Mouse (Mus musculus) heart, embryonic 14.5 days (tissue): ENCODE data around the gene Gm21969. TPM values are rescaled to one million over a fixed set of nuclear protein-coding genes. Genes with fewer than 3 reads are reported as not detected.

Source experiments
- ATAC-seq: fragments of 200-750 bp; cut with Nextera tagmentation; 2 replicates; pipeline ENCODE4 v1.8.0; 2017; ENCODE audit warnings: low read depth, moderate TSS enrichment; ENCODE audit not compliant: insufficient number of reproducible peaks, insufficient read depth, low FRiP score
- H3K27ac ChIP-seq, 2 experiments: fragments of 200-500 bp in 1 of 2; fragments of 300-500 bp in 1 of 2; sonication (generic) in 1 of 2; replicated peaks in 1 of 2; 2 replicates each; pipeline ENCODE4 v1.5.1; 2012 to 2014; ENCODE audit warnings: low read depth in 2 of 2, low read length in 2 of 2, control low read depth in 1 of 2, mild to moderate bottlenecking in 1 of 2, mixed read lengths in 1 of 2; ENCODE audit not compliant: control insufficient read depth in 1 of 2, insufficient read depth in 1 of 2
- H3K27me3 ChIP-seq: fragments of 300-500 bp; sonication (generic); 2 replicates; pipeline ENCODE4 v1.6.1; 2014; ENCODE audit warnings: mild to moderate bottlenecking, low read length, control low read depth; ENCODE audit not compliant: control insufficient read depth, insufficient read depth
- H3K36me3 ChIP-seq: fragments of 300-500 bp; sonication (generic); 2 replicates; pipeline ENCODE4 v1.6.1; 2014; ENCODE audit warnings: mild to moderate bottlenecking, control low read depth, low read length, mixed read lengths; ENCODE audit not compliant: control insufficient read depth, insufficient read depth
- H3K4me1 ChIP-seq, 2 experiments: fragments of 200-500 bp in 1 of 2; fragments of 300-500 bp in 1 of 2; sonication (generic) in 1 of 2; 2 replicates each; pipeline ENCODE4 v1.6.1; 2012 to 2014; ENCODE audit warnings: low read length in 2 of 2, control low read depth in 1 of 2, mixed read lengths in 1 of 2; ENCODE audit not compliant: control insufficient read depth in 2 of 2, insufficient read depth in 2 of 2
- H3K4me2 ChIP-seq: fragments of 300-500 bp; sonication (generic); 2 replicates; pipeline ENCODE4 v1.6.1; 2014; ENCODE audit warnings: mild to moderate bottlenecking, low read length
- H3K4me3 ChIP-seq, 2 experiments: fragments of 200-500 bp in 1 of 2; fragments of 300-500 bp in 1 of 2; sonication (generic) in 1 of 2; 2 replicates each; pipeline ENCODE4 v1.5.1; 2012 to 2014; ENCODE audit warnings: low read length in 2 of 2, mild to moderate bottlenecking in 2 of 2, control low read depth in 1 of 2, low read depth in 1 of 2, moderate library complexity in 1 of 2; ENCODE audit not compliant: control insufficient read depth in 1 of 2, insufficient read depth in 1 of 2
- H3K9ac ChIP-seq: fragments of 300-500 bp; sonication (generic); 2 replicates; pipeline ENCODE4 v1.6.1; 2014; ENCODE audit warnings: mild to moderate bottlenecking, low read length
- H3K9me3 ChIP-seq: fragments of 300-500 bp; sonication (generic); 2 replicates; pipeline ENCODE4 v1.6.1; 2016; ENCODE audit warnings: low read length, control low read depth; ENCODE audit not compliant: control insufficient read depth
- WGBS: fragments of 180-500 bp; shearing (Covaris S2); extraction: QIAGEN DNeasy Blood & Tissue Kit; methylation state at CpG from one replicate; pipeline ENCODE4 v1.1.7; 2014; 5-methylcytosine and 5-hydroxymethylcytosine counted together
- microRNA-seq: library from miRNA; unstranded; fragments of <30 nt; microRNA quantifications from one replicate; pipeline ENCODE4, GENCODE M21; 2016
- polyA plus RNA-seq: library from polyadenylated mRNA; unstranded; fragments of >200 nt; fragmentation: Nextera tagmentation; extraction: Ambion mirVana; gene quantifications from 2 replicates; pipeline ENCODE4 v1.2.1, GENCODE M21; 2014

The Gm21969 gene
- polyA plus RNA-seq, 1 experiment from 2014 or later, result not detected

DNA sequence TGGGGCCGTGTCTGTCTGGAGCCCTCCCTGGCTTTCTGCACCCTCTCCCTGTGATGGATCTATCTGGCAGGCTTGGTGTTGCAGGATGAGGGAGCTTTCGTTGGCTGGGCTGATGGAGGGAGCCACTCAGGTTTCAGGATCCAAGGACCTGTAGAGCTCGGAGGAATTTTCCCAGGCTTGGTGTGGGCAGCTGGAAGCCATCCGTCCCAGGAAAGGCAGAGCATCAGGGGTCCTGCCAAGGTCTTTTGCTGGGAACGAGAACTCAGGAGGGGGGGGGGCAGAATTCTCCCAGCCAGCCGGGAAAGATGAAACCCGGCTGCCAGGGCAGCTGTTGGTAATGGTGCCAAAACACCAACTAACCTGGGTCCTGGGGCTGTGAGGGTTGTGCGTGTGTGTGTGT lies 95.6 kb downstream of the Gm21969 start:
- Histone ChIP-seq H3K4me1 (no peaks in the 10 kb centered on the region), H3K9me3 (no peaks in the 10 kb centered on the region), H3K27ac (no peak overlapping the region), H3K4me3 (no peak overlapping the region), H3K36me3 (no peaks in the 10 kb centered on the region), H3K27me3 (peaks cover 23% of the 10 kb centered on the region), H3K4me2 (no peak overlapping the region), H3K9ac (no peak overlapping the region)
- no peak for ATAC-seq
- WGBS, result 44% methylated on average over 8 of the region's 8 CpGs

- 46% methylated on average over 4 of the region's 4 CpGs for WGBS
- Histone ChIP-seq H3K27ac (no peak overlapping the region), H3K4me1 (no peaks in the 10 kb centered on the region), H3K4me3 (no peak overlapping the region), H3K9me3 (no peaks in the 10 kb centered on the region), H3K36me3 (no peaks in the 10 kb centered on the region), H3K9ac (no peak overlapping the region), H3K4me2 (no peak overlapping the region), H3K27me3 (peaks cover 3% of the 10 kb centered on the region; the same call in 1 of the 2 replicates)
- ATAC-seq, result no peak
Measured at GRCm38 (mm10) chr4:139702914-139703313, 99.9 kb downstream of the Gm21969 start.

- WGBS, result 71% methylated on average over 9 of the region's 11 CpGs
- H3K9ac ChIP-seq, result no peak overlapping the region
- H3K27ac ChIP-seq, result no peak overlapping the region
- H3K36me3 ChIP-seq, result no peaks in the 10 kb centered on the region
- no peak overlapping the region for H3K4me2 ChIP-seq
- peaks cover 3% of the 10 kb centered on the region for H3K27me3 ChIP-seq
- H3K9me3 ChIP-seq, result no peaks in the 10 kb centered on the region
- no peaks in the 10 kb centered on the region for H3K4me1 ChIP-seq
- no peak for ATAC-seq
- no peak overlapping the region for H3K4me3 ChIP-seq
Measured at GRCm38 (mm10) chr4:139703468-139703867, 100.5 kb downstream of the Gm21969 start.

DNA sequence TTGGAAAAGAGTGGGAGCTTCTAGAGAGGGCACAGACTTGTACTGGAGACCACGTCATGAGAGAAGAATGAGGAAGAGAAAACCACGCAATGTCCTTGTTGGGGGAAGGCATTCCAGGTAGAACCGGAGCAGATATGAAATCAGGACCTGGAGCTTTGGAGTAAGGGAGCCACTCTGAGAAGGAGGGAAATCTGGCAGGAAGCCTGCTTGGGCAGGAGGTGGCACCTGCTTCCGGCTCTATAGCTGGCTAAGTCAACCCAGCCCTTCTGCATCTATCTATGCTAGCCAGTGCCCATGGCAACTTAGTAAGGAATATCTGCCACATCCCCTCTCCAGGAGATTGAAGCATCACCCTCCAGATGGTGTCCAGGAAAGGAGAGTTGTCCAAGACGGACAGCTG lies 103.0 kb downstream of the Gm21969 start:
- Histone ChIP-seq H3K9ac (no peak overlapping the region), H3K4me3 (no peak overlapping the region), H3K36me3 (no peaks in the 10 kb centered on the region), H3K4me2 (no peak overlapping the region), H3K27ac (no peak overlapping the region), H3K4me1 (no peaks in the 10 kb centered on the region), H3K9me3 (no peaks in the 10 kb centered on the region), H3K27me3 (peaks cover 23% of the 10 kb centered on the region)
- no peak for ATAC-seq
- 71% methylated on average over 5 of the region's 5 CpGs for WGBS

DNA sequence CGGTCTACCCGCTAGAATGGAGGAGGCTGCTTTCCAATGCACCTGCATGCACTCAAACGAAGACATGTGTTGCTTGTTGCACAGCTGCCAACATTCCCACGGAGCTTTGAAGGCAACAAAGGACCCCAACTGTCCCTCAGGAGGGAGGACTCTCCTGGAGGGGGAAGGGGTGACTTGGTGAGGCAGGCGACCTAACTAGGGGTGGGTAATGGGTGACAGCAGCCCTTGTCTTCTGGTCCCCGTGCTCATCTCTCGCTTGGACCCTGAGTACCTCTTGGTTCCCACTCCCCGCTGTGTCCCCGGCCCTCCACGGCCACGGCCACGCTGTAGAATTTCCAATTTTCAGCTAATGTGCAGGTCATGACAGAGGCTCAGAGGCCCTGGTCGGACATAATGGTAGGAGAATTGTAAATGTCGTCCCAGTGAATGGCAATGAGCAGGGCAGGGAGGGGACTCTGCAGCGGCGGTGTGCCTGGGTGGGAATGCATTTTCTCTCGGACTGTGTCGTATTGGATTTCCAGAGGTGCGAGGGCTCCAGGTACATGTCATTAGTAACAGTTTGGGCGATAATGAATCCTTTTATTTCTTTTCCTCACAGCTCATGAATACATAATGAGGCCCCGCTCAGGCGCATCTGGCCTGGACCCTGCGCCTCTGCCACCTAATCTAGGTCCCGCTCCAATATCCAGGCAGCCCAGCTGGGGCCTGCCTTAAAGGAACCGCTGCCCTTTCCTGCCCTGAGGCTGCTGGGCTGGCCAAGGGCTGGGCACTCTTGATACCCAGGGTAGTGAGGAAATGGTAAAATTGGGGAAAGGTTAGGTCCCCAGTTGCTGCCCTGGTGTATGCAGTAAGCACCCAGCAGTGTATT lies 107.7 kb downstream of the Gm21969 start:
- Histone ChIP-seq H3K9ac (no peak overlapping the region), H3K36me3 (no peaks in the 10 kb centered on the region), H3K4me3 (no peak overlapping the region), H3K9me3 (no peaks in the 10 kb centered on the region), H3K4me1 (no peaks in the 10 kb centered on the region), H3K27me3 (peaks cover 33% of the 10 kb centered on the region), H3K27ac (no peak overlapping the region), H3K4me2 (no peak overlapping the region)
- WGBS, result 39% methylated on average over 25 of the region's 25 CpGs
- no peak for ATAC-seq

Small RNAs within 50 kb of the gene (microRNA-seq; reads per million reads assigned to microRNA genes)
- gene Gm25571, result not detected
- not detected for gene Mir7020

Other genes starting within 250 kb of the Gm21969 start
- gene Iffo2, start 72.6 kb upstream of the Gm21969 start, polyA plus RNA-seq, result 4.4 and 4.6 TPM in 2 replicates
- 13.0 and 13.4 TPM in 2 replicates for gene Aldh4a1, start 19.7 kb downstream of the Gm21969 start, polyA plus RNA-seq
- gene Tas1r2, start 50.4 kb downstream of the Gm21969 start, polyA plus RNA-seq, result not detected in 2 replicates
- not detected in 2 replicates for gene Pax7, start 230.3 kb downstream of the Gm21969 start, polyA plus RNA-seq